ENCODE assay signal across 16 mouse cellular contexts in the genomic region with DNA sequence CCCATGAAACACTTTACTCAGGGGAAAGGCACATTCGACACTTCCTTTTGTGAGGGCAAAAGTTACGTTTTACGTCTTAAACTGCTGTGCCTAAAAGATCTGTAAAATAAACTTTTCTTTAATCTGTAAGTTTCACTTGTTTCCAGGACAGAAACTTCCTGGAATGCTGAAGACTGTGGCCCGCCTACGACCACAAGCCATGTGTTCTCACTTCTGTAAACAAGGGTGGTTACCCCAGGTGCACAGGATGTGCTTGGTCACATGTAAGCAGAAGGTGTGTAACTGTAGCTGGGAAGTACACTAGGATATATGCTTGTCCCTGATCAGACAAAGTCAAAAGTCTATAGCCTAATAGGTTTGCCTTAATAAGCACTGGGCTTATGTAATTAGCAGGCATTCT. TPM values are rescaled to one million over a fixed set of nuclear protein-coding genes. Genes with fewer than 3 reads are reported as not detected.
DNase-seq lines count a peak whose midpoint lies in the region; ATAC-seq and TF ChIP-seq lines count a peak whose summit lies in the region.
"Had no signal": no experiment of that assay in that cellular context is flagged by ENCODE, and none has a peak within 500 bp of the region (broad histone marks: within the 10 kb centered on the region; RNA-seq: fewer than 3 reads in every experiment).

No protein-coding gene starts in this region.

- no peaks in the 10 kb centered on the region for H3K27me3 ChIP-seq in spleen, adult 2 months (ENCODE audit: control insufficient read depth, insufficient read depth, low read length)
- no peaks in the 10 kb centered on the region for H3K27me3 ChIP-seq in stomach, postnatal 0 days (ENCODE audit: control insufficient read depth, insufficient read depth, low read length)
- no peaks in the 10 kb centered on the region for H3K27me3 ChIP-seq in neural tube, embryonic 15.5 days (replicated peaks)
- H3K27me3 ChIP-seq: midbrain, embryonic 13.5 days; neural tube, embryonic 12.5 days; stomach, embryonic 15.5 days had no signal

- H3K4me2 ChIP-seq in stomach, postnatal 0 days (replicated peaks; ENCODE audit: low read depth), result no peak overlapping the region
- no peak overlapping the region for H3K4me2 ChIP-seq in neural tube, embryonic 15.5 days
- H3K4me2 ChIP-seq: midbrain, embryonic 13.5 days; neural tube, embryonic 12.5 days; stomach, embryonic 15.5 days had no signal

- no peak overlapping the region for H3K4me3 ChIP-seq in spleen, adult 2 months (ENCODE audit: extremely low read depth, insufficient read depth, insufficient read length)
- no peak overlapping the region for H3K4me3 ChIP-seq in stomach, postnatal 0 days (ENCODE audit: low read depth, low read length)
- H3K4me3 ChIP-seq in neural tube, embryonic 15.5 days (replicated peaks), result no peak overlapping the region
- H3K4me3 ChIP-seq: heart, adult 2 months; midbrain, embryonic 13.5 days; neural tube, embryonic 12.5 days; stomach, embryonic 15.5 days had no signal

- peaks cover 11% of the 10 kb centered on the region for H3K36me3 ChIP-seq in spleen, adult 2 months (ENCODE audit: control insufficient read depth, insufficient read depth, low read length)
- H3K36me3 ChIP-seq in stomach, postnatal 0 days (ENCODE audit: control insufficient read depth, insufficient read depth, low read length), result no peaks in the 10 kb centered on the region
- H3K36me3 ChIP-seq in neural tube, embryonic 15.5 days, result no peaks in the 10 kb centered on the region
- H3K36me3 ChIP-seq: midbrain, embryonic 13.5 days; neural tube, embryonic 12.5 days; stomach, embryonic 15.5 days had no signal

- peak; percentile 48 for ATAC-seq in granulocyte monocyte progenitor cell, adult 5-6 weeks (replicated peaks; ENCODE audit: poor library complexity, severe bottlenecking)
- peak; percentile 82 for ATAC-seq in stomach, postnatal 0 days (ENCODE audit: low FRiP score, low TSS enrichment)
- ATAC-seq in neural tube, embryonic 15.5 days (ENCODE audit: low FRiP score), result no peak
- ATAC-seq: midbrain, embryonic 13.5 days had no signal

- WGBS in spleen, adult 2 months, result 16% methylated on average over 5 of the region's 5 CpGs
- WGBS in stomach, postnatal 0 days, result 39% methylated on average over 5 of the region's 5 CpGs
- WGBS in neural tube, embryonic 15.5 days, result 79% methylated on average over 5 of the region's 5 CpGs

- no peak for TF ChIP-seq EP300 in stomach, postnatal 0 days (optimal IDR thresholded peaks at IDR 0.05)

- no peak overlapping the region for H3K9ac ChIP-seq in stomach, postnatal 0 days (ENCODE audit: low read length)
- no peak overlapping the region for H3K9ac ChIP-seq in neural tube, embryonic 15.5 days (replicated peaks)
- H3K9ac ChIP-seq: midbrain, embryonic 13.5 days; neural tube, embryonic 12.5 days; stomach, embryonic 15.5 days had no signal

- peak; percentile 54 to 63 for DNase-seq in spleen, adult 2 months (ENCODE audit: low read depth in 1 of 2, low spot score in 2 of 2)
- DNase-seq in spleen, postnatal 4 days (ENCODE audit: low spot score in 2 of 2), result no peak
- peak; percentile 38 for DNase-seq in stomach, postnatal 0 days (ENCODE audit: low spot score)
- DNase-seq in urinary bladder, adult 2 months (ENCODE audit: low spot score), result no peak
- no peak for DNase-seq in cerebellum, adult 11 months
- DNase-seq: cerebellum, adult 9-11 months; heart, postnatal 36 days; kidney, adult 2 months; kidney, postnatal 4 days; right cerebral cortex, adult 18-20 months had no signal

- TF ChIP-seq CTCF in spleen, adult 2 months (IDR thresholded peaks at IDR 0.05; ENCODE audit: extremely low read depth, insufficient read depth, insufficient read length, insufficient replicate concordance), result no peak
- TF ChIP-seq CTCF in stomach, postnatal 0 days (IDR thresholded peaks at IDR 0.05; ENCODE audit: low read depth), result no peak

- TF ChIP-seq POLR2A in spleen, adult 2 months (IDR thresholded peaks at IDR 0.05; ENCODE audit: low read depth, low read length), result no peak

- peak overlapping the region; percentile 74 for H3K27ac ChIP-seq in spleen, adult 2 months (ENCODE audit: insufficient read depth, low read length)
- no peak overlapping the region for H3K27ac ChIP-seq in stomach, postnatal 0 days (replicated peaks)
- no peak overlapping the region for H3K27ac ChIP-seq in neural tube, embryonic 15.5 days (replicated peaks)
- H3K27ac ChIP-seq: heart, adult 2 months; midbrain, embryonic 13.5 days; neural tube, embryonic 12.5 days; stomach, embryonic 15.5 days had no signal

- no peaks in the 10 kb centered on the region for H3K9me3 ChIP-seq in stomach, postnatal 0 days (ENCODE audit: control insufficient read depth, low read length)
- H3K9me3 ChIP-seq in neural tube, embryonic 15.5 days (replicated peaks), result no peaks in the 10 kb centered on the region
- H3K9me3 ChIP-seq: midbrain, embryonic 13.5 days; neural tube, embryonic 12.5 days; stomach, embryonic 15.5 days had no signal

- peaks cover 17% of the 10 kb centered on the region; the same call in 1 of the 2 replicates for H3K4me1 ChIP-seq in spleen, adult 2 months (ENCODE audit: control insufficient read depth, insufficient read depth, insufficient read length)
- no peaks in the 10 kb centered on the region for H3K4me1 ChIP-seq in stomach, postnatal 0 days (replicated peaks; ENCODE audit: control insufficient read depth, insufficient read depth)
- H3K4me1 ChIP-seq in neural tube, embryonic 15.5 days, result no peaks in the 10 kb centered on the region
- H3K4me1 ChIP-seq: neural tube, embryonic 12.5 days; stomach, embryonic 15.5 days had no signal

RNA-seq across cellular contexts. Expression of gene Txk, which starts 8.7 kb away (rescaled TPM):
- polyA plus RNA-seq in spleen, adult 2 months (2012; rRNA removed), result 4.2 TPM in 2 replicates
- total RNA-seq in granulocyte monocyte progenitor cell, adult 5-6 weeks (2014; fragmentation: Nextera tagmentation), result not detected in 2 replicates
- total RNA-seq in granulocyte monocyte progenitor cell, adult 5-6 weeks (2017), result 0.31 TPM in 1 of 2 replicates, not detected in the other
- 0.16 and 0.21 TPM in 2 replicates for polyA plus RNA-seq in stomach, postnatal 0 days (2015; fragmentation: Nextera tagmentation; extraction: Ambion mirVana)
- 0.13 and 2.5 TPM in 2 replicates for polyA plus RNA-seq in neural tube, embryonic 15.5 days (2015; fragmentation: Nextera tagmentation; extraction: Ambion mirVana)
- polyA plus RNA-seq in urinary bladder, adult 2 months (2012; rRNA removed), result 0.60 and 0.87 TPM in 2 replicates

Comparison
In these comparisons a context has a peak if more than half of its experiments do, and no peak if none do; other contexts are left out.
1. DNase-seq: peak in spleen, adult 2 months (2 of 2) and stomach, postnatal 0 days (single experiment); none in spleen, postnatal 4 days (0 of 2), urinary bladder, adult 2 months (single experiment) and cerebellum, adult 11 months (single experiment).